Mouse (Mus musculus): Measurements from ENCODE around the gene Sulf2.

DNA sequence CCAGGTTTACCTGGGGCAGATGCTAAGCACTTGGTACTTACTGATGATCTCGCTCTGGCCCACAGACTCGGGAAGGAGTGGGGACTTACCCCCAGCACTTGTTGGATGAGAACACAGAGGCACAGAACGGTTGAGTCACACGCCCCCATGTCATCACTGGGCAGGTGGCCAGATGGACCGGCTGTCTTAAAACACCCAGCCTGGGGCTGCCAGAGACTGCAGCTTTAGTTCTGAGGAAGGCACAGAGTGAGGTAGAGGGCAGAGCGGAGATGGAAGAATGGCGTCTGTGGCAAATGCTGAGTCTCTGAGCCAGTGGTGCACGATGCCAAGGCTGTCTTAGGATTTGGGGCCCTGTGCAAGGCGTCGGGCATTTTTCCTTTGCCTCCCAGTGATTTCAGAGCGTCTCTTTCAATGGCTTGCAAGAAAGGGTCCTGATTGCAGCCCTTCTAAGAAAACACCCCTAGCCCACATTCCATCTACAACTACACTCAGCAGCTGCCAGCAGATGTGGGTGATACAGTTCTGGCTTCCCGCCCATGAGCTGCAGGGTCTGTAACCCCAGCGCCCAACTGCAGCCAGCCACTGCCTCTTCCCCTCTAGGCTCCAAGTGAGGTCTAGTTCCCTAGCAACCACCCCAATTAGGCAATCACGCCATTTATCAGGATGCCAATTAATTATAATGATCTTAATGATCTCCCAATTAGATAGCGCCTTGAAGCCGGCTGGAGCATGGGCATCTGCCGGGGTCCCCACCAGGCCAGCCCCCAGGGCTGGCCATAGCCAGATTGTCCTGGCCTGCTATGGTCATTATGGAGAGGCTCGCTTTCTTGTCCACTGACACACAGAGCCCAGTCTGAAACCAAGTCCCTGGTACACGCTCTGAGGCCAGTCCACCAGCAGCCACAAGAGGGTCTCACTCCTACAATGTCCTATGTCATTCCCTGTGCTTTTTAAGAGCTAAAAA lies 3.7 kb downstream of the Sulf2 start:
- TF ChIP-seq POLR2A (IDR thresholded peaks at IDR 0.05; ENCODE audit: low read depth, low read length) (no peak), CTCF (conservative IDR thresholded peaks at IDR 0.05; ENCODE audit: insufficient read depth, insufficient read length, low read depth, low read length) (no peak)
